Mouse (Mus musculus): ENCODE measurements at regions not wholly inside any gene's neighbourhood (a gene's known extent, or its start where the extent isn't known, plus 50 kb on each side); places are given as distances from the start of the nearest gene placed in this dataset.

- no peak for TF ChIP-seq CTCF (IDR thresholded peaks at IDR 0.05; ENCODE audit: extremely low read depth, insufficient read depth, insufficient read length, insufficient replicate concordance)
- TF ChIP-seq POLR2A (IDR thresholded peaks at IDR 0.05; ENCODE audit: low read depth, low read length), result no peak
Observed at GRCm38 (mm10) chr3:62217335-62217734, 120.8 kb upstream of the Arhgef26 start.
